Mouse (Mus musculus) G1E (cell line): Measurements from ENCODE around the gene Magix.

Source experiments
- POLR2AphosphoS5 ChIP-seq: IDR thresholded peaks from 2 replicates; pipeline ENCODE4 v1.6.1; 2012; ENCODE audit warnings: low read depth, low read length, inconsistent platforms; ENCODE audit not compliant: insufficient replicate concordance
- TAL1 ChIP-seq: conservative IDR thresholded peaks from 2 replicates; pipeline ENCODE4 v1.6.1; 2012; ENCODE audit warnings: low read depth, low read length, inconsistent platforms, mixed read lengths

- TF ChIP-seq POLR2AphosphoS5 (no peak), TAL1 (no peak)
Measured at GRCm38 (mm10) chrX:7648671-7649304, 32.3 kb downstream of the Magix start.
